Mouse (Mus musculus): ENCODE measurements at regions not wholly inside any gene's neighbourhood (a gene's known extent, or its start where the extent isn't known, plus 50 kb on each side); places are given as distances from the start of the nearest gene placed in this dataset.

DNA sequence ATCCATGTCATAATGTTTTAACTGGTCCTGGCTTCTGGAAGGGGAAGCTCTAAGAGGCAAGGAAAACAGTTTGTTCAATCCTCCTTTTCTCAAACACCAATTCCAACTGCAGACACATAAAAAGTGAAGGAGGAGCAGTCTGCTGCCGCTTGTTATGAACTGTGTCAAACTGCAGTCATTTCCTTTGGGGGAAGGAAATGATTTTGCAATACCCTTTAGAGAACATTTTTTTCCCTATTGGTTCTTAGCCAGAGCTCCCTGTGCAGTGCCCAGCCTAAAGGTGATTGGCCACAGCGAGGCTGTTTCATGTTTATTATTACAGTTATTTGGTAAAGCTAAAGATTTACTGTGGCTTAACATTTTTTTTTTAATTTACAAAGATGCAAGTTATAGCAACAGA is 1132.6 kb upstream of the Fbxo33 start:
- DNase-seq (ENCODE audit: low read depth, low spot score), result no peak
- in situ Hi-C loops (cut with MboI; ENCODE audit: low pct_unique_long_range_greater_than_20kb), result no loop called here

DNA sequence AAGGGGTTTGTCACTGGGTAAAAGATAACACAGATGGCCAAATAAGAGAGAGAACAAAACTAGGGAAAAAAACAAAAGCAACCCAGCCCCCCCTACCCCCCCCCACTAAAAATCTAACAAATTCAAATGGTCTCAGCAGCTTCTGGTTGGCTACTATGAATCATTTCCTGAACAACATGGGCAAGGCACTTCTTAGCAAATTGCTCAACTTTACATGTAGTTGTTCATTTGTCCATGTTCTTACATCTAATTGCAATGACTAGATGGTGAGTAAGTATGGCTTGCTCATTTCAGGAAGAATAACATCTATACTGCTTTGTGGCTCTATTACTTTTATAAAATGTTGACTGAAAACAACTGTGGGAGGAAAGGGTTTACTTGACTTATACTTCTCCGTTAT is 1124.9 kb upstream of the Fbxo33 start:
- ATAC-seq (no peak), DNase-seq (ENCODE audit: low read depth, low spot score) (no peak)

More for the DNA sequence above, 1132.6 kb upstream of the Fbxo33 start:
- H3K27me3 ChIP-seq, result no peaks in the 10 kb centered on the region
- no peak for ATAC-seq
- TF ChIP-seq CTCF (IDR thresholded peaks at IDR 0.05), result no peak
- ChIA-PET POLR2A (no interaction called here), CTCF (no interaction called here)

DNA sequence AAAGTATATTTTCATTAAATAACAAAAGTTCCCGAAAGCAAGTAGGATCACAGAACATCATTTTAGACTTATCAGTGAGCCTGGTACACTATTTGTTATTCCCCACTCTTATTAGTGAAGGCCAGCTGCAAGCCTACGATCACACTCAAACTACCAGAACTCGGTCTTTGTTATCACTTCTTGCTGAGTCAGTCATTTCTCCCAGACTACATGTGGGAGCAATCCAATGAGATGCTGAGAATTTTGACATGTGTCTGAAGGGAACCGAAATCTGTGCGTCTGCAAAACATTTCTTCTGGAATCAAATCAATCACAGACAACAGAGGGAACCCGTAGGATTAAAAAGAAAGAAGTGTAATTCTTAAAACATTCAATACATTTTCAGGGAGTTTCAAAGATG is 1100.5 kb upstream of the Fbxo33 start:
- DNase-seq (ENCODE audit: low read depth, low spot score) (no peak), ATAC-seq (no peak)
- ChIA-PET POLR2A (no interaction called here), CTCF (no interaction called here)
- TF ChIP-seq CTCF (IDR thresholded peaks at IDR 0.05), result no peak
- H3K27me3 ChIP-seq, result no peaks in the 10 kb centered on the region
- in situ Hi-C loops (cut with MboI; ENCODE audit: low pct_unique_long_range_greater_than_20kb), result no loop called here

More for the DNA sequence above, 1124.9 kb upstream of the Fbxo33 start:
- ChIA-PET CTCF (no interaction called here), POLR2A (no interaction called here)
- no peak for TF ChIP-seq CTCF (IDR thresholded peaks at IDR 0.05)
- H3K27me3 ChIP-seq, result no peaks in the 10 kb centered on the region
- in situ Hi-C loops (cut with MboI; ENCODE audit: low pct_unique_long_range_greater_than_20kb), result no loop called here

- no peak for DNase-seq (ENCODE audit: low read depth, low spot score)
- TF ChIP-seq CTCF (IDR thresholded peaks at IDR 0.05), result no peak
- no peak for ATAC-seq
- in situ Hi-C loops (cut with MboI; ENCODE audit: low pct_unique_long_range_greater_than_20kb), result no loop called here
- POLR2A ChIA-PET, result no interaction called here
- no peaks in the 10 kb centered on the region for H3K27me3 ChIP-seq
- CTCF ChIA-PET, result interaction anchor here (1.0 to 1.3 kb wide), 2 partner anchors 8 to 12 kb away, joined by 3 read pairs; no protein-coding TSS in a partner anchor
Measured at GRCm38 (mm10) chr12:60292591-60292990, 1073.1 kb upstream of the Fbxo33 start.

GRCm38 (mm10) chr12:60288817-60289216 is 1069.3 kb upstream of the Fbxo33 start:
- TF ChIP-seq CTCF (IDR thresholded peaks at IDR 0.05), result no peak
- ChIA-PET POLR2A (no interaction called here), CTCF (no interaction called here)
- no peak for DNase-seq (ENCODE audit: low read depth, low spot score)
- no peaks in the 10 kb centered on the region for H3K27me3 ChIP-seq
- in situ Hi-C loops (cut with MboI; ENCODE audit: low pct_unique_long_range_greater_than_20kb), result no loop called here
- no peak for ATAC-seq

DNA sequence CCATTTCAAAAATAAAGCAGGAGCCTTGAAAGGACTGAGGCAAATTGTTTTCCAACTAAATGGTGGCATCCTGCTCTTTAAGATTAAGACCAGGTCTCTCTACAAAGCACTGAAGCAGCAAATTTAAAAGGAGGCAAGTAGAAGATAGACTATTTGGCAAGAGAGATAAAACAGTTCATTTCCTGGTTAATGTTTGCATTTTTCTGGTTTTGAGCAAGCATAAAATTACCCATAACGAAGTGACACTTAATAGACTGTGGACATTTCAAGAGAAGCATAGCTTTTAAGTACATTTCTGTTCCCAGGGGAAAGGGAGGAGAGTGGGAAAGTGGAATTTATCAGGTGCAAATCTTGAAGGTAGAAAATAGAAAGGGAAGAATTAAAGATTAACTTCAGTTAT is 1035.8 kb upstream of the Fbxo33 start:
- no peak for DNase-seq (ENCODE audit: low read depth, low spot score)
- POLR2A ChIA-PET, result interaction anchor here (0.6 kb wide), 1 partner anchor 1095 kb away, joined by 4 read pairs; no protein-coding TSS in a partner anchor
- CTCF ChIA-PET, result interaction anchor here (1.3 kb wide), 1 partner anchor 15 kb away, joined by 4 read pairs; no protein-coding TSS in a partner anchor
- no peaks in the 10 kb centered on the region for H3K27me3 ChIP-seq
- in situ Hi-C loops (cut with MboI; ENCODE audit: low pct_unique_long_range_greater_than_20kb), result no loop called here
- no peak for ATAC-seq
- no peak for TF ChIP-seq CTCF (IDR thresholded peaks at IDR 0.05)

DNA sequence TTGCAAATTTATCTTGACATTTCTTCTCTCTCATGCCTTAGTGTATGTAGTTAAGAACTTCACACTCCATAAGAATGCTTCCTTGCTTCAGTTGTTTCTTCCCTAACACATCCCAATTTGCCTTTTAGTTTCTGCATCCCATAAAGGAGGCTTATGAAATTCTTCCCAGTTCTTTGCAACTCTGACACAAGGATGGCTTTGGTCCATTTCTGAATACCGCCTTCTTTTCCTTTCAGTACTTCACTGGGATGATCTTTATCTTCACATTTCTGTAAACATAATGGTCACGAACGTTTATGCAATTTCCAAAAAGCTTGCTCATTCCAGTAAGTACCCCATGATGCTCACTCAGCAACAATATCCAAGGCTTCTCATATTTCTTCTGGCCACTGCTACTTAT is 994.5 kb upstream of the Fbxo33 start:
- in situ Hi-C loops (cut with MboI; ENCODE audit: low pct_unique_long_range_greater_than_20kb), result no loop called here
- ChIA-PET POLR2A (no interaction called here), CTCF (no interaction called here)
- DNase-seq (ENCODE audit: low read depth, low spot score) (no peak), ATAC-seq (no peak)
- no peak for TF ChIP-seq CTCF (IDR thresholded peaks at IDR 0.05)
- H3K27me3 ChIP-seq, result no peaks in the 10 kb centered on the region

GRCm38 (mm10) chr12:60175750-60176149 is 956.2 kb upstream of the Fbxo33 start:
- DNase-seq (ENCODE audit: low read depth, low spot score) (no peak), ATAC-seq (no peak)
- no peaks in the 10 kb centered on the region for H3K27me3 ChIP-seq
- ChIA-PET POLR2A (no interaction called here), CTCF (no interaction called here)
- TF ChIP-seq CTCF (IDR thresholded peaks at IDR 0.05), result no peak
- in situ Hi-C loops (cut with MboI; ENCODE audit: low pct_unique_long_range_greater_than_20kb), result no loop called here

- ChIA-PET POLR2A (no interaction called here), CTCF (no interaction called here)
- no peak for TF ChIP-seq CTCF (IDR thresholded peaks at IDR 0.05)
- no peak for DNase-seq (ENCODE audit: low read depth, low spot score)
- peaks cover 10% of the 10 kb centered on the region for H3K27me3 ChIP-seq
- in situ Hi-C loops (cut with MboI; ENCODE audit: low pct_unique_long_range_greater_than_20kb), result no loop called here
- no peak for ATAC-seq
Measured at GRCm38 (mm10) chr12:60150266-60150665, 930.7 kb upstream of the Fbxo33 start.

DNA sequence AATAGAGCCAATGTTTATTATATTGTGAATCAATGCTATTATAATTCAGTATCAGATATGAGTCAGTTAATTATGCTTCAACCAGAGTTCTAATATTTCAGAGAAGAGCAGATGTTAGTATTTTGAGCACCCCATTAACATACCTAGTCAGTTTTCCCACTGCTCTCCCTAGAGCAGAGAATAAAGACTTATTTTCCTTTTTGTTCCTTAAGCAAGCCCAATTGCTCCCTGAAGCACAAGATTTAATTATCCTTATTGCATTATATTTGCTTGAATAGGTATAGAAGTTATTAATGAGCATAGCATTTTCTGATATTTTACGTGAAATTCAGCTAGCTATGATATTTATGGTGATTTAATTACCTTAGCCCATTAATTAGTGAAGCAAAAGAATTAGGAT is 927.8 kb upstream of the Fbxo33 start:
- in situ Hi-C loops (cut with MboI; ENCODE audit: low pct_unique_long_range_greater_than_20kb), result no loop called here
- DNase-seq (ENCODE audit: low read depth, low spot score) (no peak), ATAC-seq (no peak)
- ChIA-PET POLR2A (no interaction called here), CTCF (no interaction called here)
- TF ChIP-seq CTCF (IDR thresholded peaks at IDR 0.05), result no peak
- peaks cover 10% of the 10 kb centered on the region for H3K27me3 ChIP-seq
